Mouse (Mus musculus): Measurements from ENCODE around the gene Fam8a1. TPM values are rescaled to one million over a fixed set of nuclear protein-coding genes. Genes with fewer than 3 reads are reported as not detected.

Fam8a1 gene
- polyA plus RNA-seq, 1 experiment from 2014 or later: 7.1 TPM

GRCm38 (mm10) chr13:46683370-46683769, 14.0 kb downstream of the Fam8a1 start:
- Histone ChIP-seq H3K4me1 (no peaks in the 10 kb centered on the region), H3K27ac (replicated peaks) (no peak overlapping the region), H3K4me3 (no peak overlapping the region), H3K36me3 (replicated peaks) (peaks cover 95% of the 10 kb centered on the region), H3K27me3 (replicated peaks; ENCODE audit: low read depth, poor library complexity, severe bottlenecking) (no peaks in the 10 kb centered on the region), H3K9me3 (no peaks in the 10 kb centered on the region)
- DNase-seq (ENCODE audit: low spot score): no peak
- 99% methylated on average over 1 of the region's 1 CpGs for WGBS

- no peak for DNase-seq (ENCODE audit: low spot score)
- 90% methylated on average over 4 of the region's 4 CpGs for WGBS
- Histone ChIP-seq H3K27ac (replicated peaks) (no peak overlapping the region), H3K27me3 (replicated peaks; ENCODE audit: low read depth, poor library complexity, severe bottlenecking) (no peaks in the 10 kb centered on the region), H3K36me3 (replicated peaks) (peaks cover 99% of the 10 kb centered on the region), H3K9me3 (no peaks in the 10 kb centered on the region), H3K4me3 (no peak overlapping the region), H3K4me1 (no peaks in the 10 kb centered on the region)
Observed at GRCm38 (mm10) chr13:46690559-46691241, 21.4 kb downstream of the Fam8a1 start.

- Histone ChIP-seq H3K36me3 (replicated peaks) (peaks cover 95% of the 10 kb centered on the region), H3K27me3 (replicated peaks; ENCODE audit: low read depth, poor library complexity, severe bottlenecking) (no peaks in the 10 kb centered on the region), H3K9me3 (no peaks in the 10 kb centered on the region), H3K4me3 (no peak overlapping the region), H3K4me1 (no peaks in the 10 kb centered on the region), H3K27ac (replicated peaks) (no peak overlapping the region)
- no peak for DNase-seq (ENCODE audit: low spot score)
- 87% methylated on average over 1 of the region's 1 CpGs for WGBS
Observed at GRCm38 (mm10) chr13:46695296-46695908, 26.1 kb downstream of the Fam8a1 start.

- H3K36me3 ChIP-seq (replicated peaks): peaks cover 95% of the 10 kb centered on the region
- H3K27me3 ChIP-seq (replicated peaks; ENCODE audit: low read depth, poor library complexity, severe bottlenecking): no peaks in the 10 kb centered on the region
- H3K27ac ChIP-seq (replicated peaks): no peak overlapping the region
- WGBS: 90% methylated on average over 1 of the region's 1 CpGs
- DNase-seq (ENCODE audit: low spot score): no peak
- H3K9me3 ChIP-seq: no peaks in the 10 kb centered on the region
- H3K4me3 ChIP-seq: no peak overlapping the region
- no peaks in the 10 kb centered on the region for H3K4me1 ChIP-seq
Observed at GRCm38 (mm10) chr13:46695932-46696331, 26.6 kb downstream of the Fam8a1 start.

- Histone ChIP-seq H3K27me3 (replicated peaks; ENCODE audit: low read depth, poor library complexity, severe bottlenecking) (no peaks in the 10 kb centered on the region), H3K36me3 (replicated peaks) (peaks cover 95% of the 10 kb centered on the region), H3K9me3 (no peaks in the 10 kb centered on the region), H3K4me1 (no peaks in the 10 kb centered on the region), H3K27ac (replicated peaks) (no peak overlapping the region), H3K4me3 (no peak overlapping the region)
- DNase-seq (ENCODE audit: low spot score): peak; percentile 11
- 82% methylated on average over 2 of the region's 2 CpGs for WGBS
Observed at GRCm38 (mm10) chr13:46696788-46697187, 27.5 kb downstream of the Fam8a1 start.

GRCm38 (mm10) chr13:46699372-46699771, 30.1 kb downstream of the Fam8a1 start:
- H3K27me3 ChIP-seq (replicated peaks; ENCODE audit: low read depth, poor library complexity, severe bottlenecking): no peaks in the 10 kb centered on the region
- no peak overlapping the region for H3K4me3 ChIP-seq
- H3K9me3 ChIP-seq: no peaks in the 10 kb centered on the region
- no peak overlapping the region for H3K27ac ChIP-seq (replicated peaks)
- DNase-seq (ENCODE audit: low spot score): no peak
- H3K4me1 ChIP-seq: no peaks in the 10 kb centered on the region
- WGBS: 96% methylated on average over 1 of the region's 1 CpGs
- H3K36me3 ChIP-seq (replicated peaks): peaks cover 93% of the 10 kb centered on the region

GRCm38 (mm10) chr13:46701486-46701885, 32.2 kb downstream of the Fam8a1 start:
- H3K4me3 ChIP-seq: no peak overlapping the region
- no peaks in the 10 kb centered on the region for H3K27me3 ChIP-seq (replicated peaks; ENCODE audit: low read depth, poor library complexity, severe bottlenecking)
- H3K36me3 ChIP-seq (replicated peaks): peaks cover 92% of the 10 kb centered on the region
- no peak for DNase-seq (ENCODE audit: low spot score)
- no peaks in the 10 kb centered on the region for H3K4me1 ChIP-seq
- H3K9me3 ChIP-seq: no peaks in the 10 kb centered on the region
- 94% methylated on average over 2 of the region's 2 CpGs for WGBS
- H3K27ac ChIP-seq (replicated peaks): no peak overlapping the region

GRCm38 (mm10) chr13:46703138-46703537, 33.8 kb downstream of the Fam8a1 start:
- no peaks in the 10 kb centered on the region for H3K4me1 ChIP-seq
- H3K27ac ChIP-seq (replicated peaks): no peak overlapping the region
- no peak overlapping the region for H3K4me3 ChIP-seq
- H3K27me3 ChIP-seq (replicated peaks; ENCODE audit: low read depth, poor library complexity, severe bottlenecking): no peaks in the 10 kb centered on the region
- H3K9me3 ChIP-seq: no peaks in the 10 kb centered on the region
- peaks cover 93% of the 10 kb centered on the region for H3K36me3 ChIP-seq (replicated peaks)
- DNase-seq (ENCODE audit: low spot score): no peak
- WGBS: 87% methylated on average over 5 of the region's 5 CpGs

GRCm38 (mm10) chr13:46713486-46713885, 44.2 kb downstream of the Fam8a1 start:
- Histone ChIP-seq H3K27ac (replicated peaks) (no peak overlapping the region), H3K4me3 (no peak overlapping the region), H3K27me3 (replicated peaks; ENCODE audit: low read depth, poor library complexity, severe bottlenecking) (no peaks in the 10 kb centered on the region), H3K4me1 (no peaks in the 10 kb centered on the region), H3K36me3 (replicated peaks) (peaks cover 85% of the 10 kb centered on the region), H3K9me3 (no peaks in the 10 kb centered on the region)
- DNase-seq (ENCODE audit: low spot score): no peak
- 92% methylated on average over 5 of the region's 5 CpGs for WGBS

GRCm38 (mm10) chr13:46715976-46716639, 46.8 kb downstream of the Fam8a1 start:
- Histone ChIP-seq H3K4me1 (no peaks in the 10 kb centered on the region), H3K36me3 (replicated peaks) (peaks cover 66% of the 10 kb centered on the region), H3K9me3 (no peaks in the 10 kb centered on the region), H3K27ac (replicated peaks) (no peak overlapping the region), H3K4me3 (no peak overlapping the region), H3K27me3 (replicated peaks; ENCODE audit: low read depth, poor library complexity, severe bottlenecking) (no peaks in the 10 kb centered on the region)
- no peak for DNase-seq (ENCODE audit: low spot score)
- whole genome bisulfite sequencing: 69% methylated on average over 3 of the region's 3 CpGs

- DNase-seq (ENCODE audit: low spot score): no peak
- Histone ChIP-seq H3K27me3 (replicated peaks; ENCODE audit: low read depth, poor library complexity, severe bottlenecking) (no peaks in the 10 kb centered on the region), H3K27ac (replicated peaks) (no peak overlapping the region), H3K36me3 (replicated peaks) (peaks cover 38% of the 10 kb centered on the region), H3K4me3 (no peak overlapping the region), H3K4me1 (no peaks in the 10 kb centered on the region), H3K9me3 (no peaks in the 10 kb centered on the region)
- WGBS: 88% methylated on average over 5 of the region's 5 CpGs
Observed at GRCm38 (mm10) chr13:46718893-46719400, 49.6 kb downstream of the Fam8a1 start.

- Histone ChIP-seq H3K4me3 (no peak overlapping the region), H3K9me3 (no peaks in the 10 kb centered on the region), H3K27ac (replicated peaks) (no peak overlapping the region), H3K4me1 (peaks cover 17% of the 10 kb centered on the region), H3K36me3 (replicated peaks) (peaks cover 19% of the 10 kb centered on the region), H3K27me3 (replicated peaks; ENCODE audit: low read depth, poor library complexity, severe bottlenecking) (no peaks in the 10 kb centered on the region)
- DNase-seq (ENCODE audit: low spot score): no peak
Observed at GRCm38 (mm10) chr13:46721009-46721408, 51.7 kb downstream of the Fam8a1 start.

- DNase-seq (ENCODE audit: low spot score): no peak
- Histone ChIP-seq H3K36me3 (replicated peaks) (peaks cover 6% of the 10 kb centered on the region), H3K4me1 (peaks cover 22% of the 10 kb centered on the region), H3K4me3 (peak overlapping the region; percentile 99; the same call in 1 of the 2 replicates), H3K27ac (replicated peaks) (no peak overlapping the region), H3K9me3 (no peaks in the 10 kb centered on the region), H3K27me3 (replicated peaks; ENCODE audit: low read depth, poor library complexity, severe bottlenecking) (no peaks in the 10 kb centered on the region)
Observed at GRCm38 (mm10) chr13:46724371-46724770, 55.0 kb downstream of the Fam8a1 start.

All from embryonic facial prominence, embryonic 10.5 days (tissue).